ENCODE assay signal across 12 mouse cellular contexts in the genomic region with DNA sequence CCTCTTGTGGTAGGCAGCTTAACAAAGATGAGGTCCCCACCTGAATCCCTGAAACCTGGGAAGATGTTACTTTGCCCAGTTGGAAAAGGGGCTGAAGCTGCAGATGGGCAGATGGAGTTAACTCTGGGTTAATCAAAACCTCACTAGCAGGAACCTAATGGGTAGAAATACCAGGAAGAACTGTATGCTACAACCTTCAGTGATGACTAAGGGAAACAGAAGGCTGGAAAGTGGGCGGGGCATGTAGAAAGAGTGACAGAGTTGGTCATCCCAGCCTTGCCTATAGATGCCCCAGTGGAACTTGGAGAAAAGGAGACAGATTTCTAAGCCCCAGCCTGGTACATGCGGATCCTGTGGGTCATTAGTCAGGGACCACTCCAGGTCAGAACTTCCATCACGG.
DNase-seq lines count a peak whose midpoint lies in the region; ATAC-seq and TF ChIP-seq lines count a peak whose summit lies in the region.
"Had no signal": no experiment of that assay in that cellular context is flagged by ENCODE, and none has a peak within 500 bp of the region (broad histone marks: within the 10 kb centered on the region; RNA-seq: fewer than 3 reads in every experiment).

No protein-coding gene starts in this region.

- no peak overlapping the region for H3K9ac ChIP-seq in midbrain, embryonic 15.5 days
- H3K9ac ChIP-seq: lung, embryonic 15.5 days had no signal

- no peak overlapping the region for H3K4me2 ChIP-seq in midbrain, embryonic 15.5 days
- H3K4me2 ChIP-seq: lung, embryonic 15.5 days had no signal

- WGBS in midbrain, embryonic 15.5 days = 84% methylated on average over 3 of the region's 3 CpGs

- peak; percentile 28 for ATAC-seq in G1E (ENCODE audit: extremely low read depth, insufficient number of reproducible peaks, low FRiP score, poor library complexity, severe bottlenecking)
- ATAC-seq in megakaryocyte, adult 5-6 weeks (ENCODE audit: poor library complexity, severe bottlenecking) = peak; percentile 85
- ATAC-seq in midbrain, embryonic 15.5 days (replicated peaks) = no peak
- ATAC-seq: forebrain, embryonic 16.5 days; Patski had no signal

- peak; percentile 53 for DNase-seq in lung, postnatal 36 days
- DNase-seq in lung, postnatal 14 days = no peak
- peak; percentile 8 for DNase-seq in G1E (ENCODE audit: low spot score)
- peak; percentile 30 for DNase-seq in c-Kit-negative CD71-positive TER-119-positive erythroid progenitor cells, embryonic 14.5 days (ENCODE audit: low read depth, low spot score)
- no peak for DNase-seq in left cerebral cortex, adult 18-20 months (ENCODE audit: low spot score in 2 of 2)
- DNase-seq: retina, postnatal 1 day had no signal

- no peaks in the 10 kb centered on the region for H3K9me3 ChIP-seq in G1E (replicated peaks)
- H3K9me3 ChIP-seq in midbrain, embryonic 15.5 days = no peaks in the 10 kb centered on the region
- H3K9me3 ChIP-seq: hindbrain, embryonic 10.5 days; lung, embryonic 15.5 days had no signal

- no peaks in the 10 kb centered on the region for H3K36me3 ChIP-seq in G1E (replicated peaks)
- no peaks in the 10 kb centered on the region for H3K36me3 ChIP-seq in midbrain, embryonic 15.5 days (replicated peaks)
- H3K36me3 ChIP-seq: hindbrain, embryonic 10.5 days; lung, embryonic 15.5 days had no signal

- no peak overlapping the region for H3K4me3 ChIP-seq in G1E (ENCODE audit: low read depth, low read length)
- H3K4me3 ChIP-seq in midbrain, embryonic 15.5 days = no peak overlapping the region
- H3K4me3 ChIP-seq: hindbrain, embryonic 10.5 days; lung, embryonic 15.5 days had no signal

- no peak for TF ChIP-seq CTCF in G1E (IDR thresholded peaks at IDR 0.05; ENCODE audit: low read depth, low read length)

- peaks cover 22% of the 10 kb centered on the region for H3K27me3 ChIP-seq in G1E (ENCODE audit: insufficient read depth, low read length)
- no peaks in the 10 kb centered on the region for H3K27me3 ChIP-seq in midbrain, embryonic 15.5 days (replicated peaks)
- H3K27me3 ChIP-seq: lung, embryonic 15.5 days; Patski had no signal

- H3K4me1 ChIP-seq in G1E (ENCODE audit: insufficient read depth, low read depth, low read length) = no peaks in the 10 kb centered on the region; the same call in 1 of the 2 replicates
- no peaks in the 10 kb centered on the region for H3K4me1 ChIP-seq in midbrain, embryonic 15.5 days

- H3K27ac ChIP-seq in midbrain, embryonic 15.5 days = no peak overlapping the region
- H3K27ac ChIP-seq: lung, embryonic 15.5 days had no signal

Comparison
In these comparisons a context has a peak if more than half of its experiments do, and no peak if none do; other contexts are left out.
1. DNase-seq: peak in lung, postnatal 36 days (single experiment), G1E (single experiment) and c-Kit-negative CD71-positive TER-119-positive erythroid progenitor cells, embryonic 14.5 days (single experiment); none in lung, postnatal 14 days (single experiment) and left cerebral cortex, adult 18-20 months (0 of 2).